Mouse (Mus musculus) v-Abl transformed pro-B cells (cell line): ENCODE data around the gene Glra4.

Experiments used
- in situ Hi-C, 2 experiments: fragments of 400-800 bp; cut with MboI; formaldehyde crosslinking; loops; one replicate each; pipeline ENCODE4 v1.15.1; 2025; ENCODE audit not compliant: unreplicated experiment in 2 of 2

The Glra4 gene

GRCm38 (mm10) chrX:136780041-136780440, at the start of gene Glra4:
Gene Glra4, minus strand, starts transcription at chrX:136780141.
- in situ Hi-C loops = no loop called here

GRCm38 (mm10) chrX:136828610-136829009, 48.7 kb upstream of the Glra4 start:
- in situ Hi-C loops = loop anchor here in 1 of 2 experiments (10.0 kb wide), 2 partner anchors 84 to 204 kb away; partner anchors contain the start of gene Morf4l2

DNA sequence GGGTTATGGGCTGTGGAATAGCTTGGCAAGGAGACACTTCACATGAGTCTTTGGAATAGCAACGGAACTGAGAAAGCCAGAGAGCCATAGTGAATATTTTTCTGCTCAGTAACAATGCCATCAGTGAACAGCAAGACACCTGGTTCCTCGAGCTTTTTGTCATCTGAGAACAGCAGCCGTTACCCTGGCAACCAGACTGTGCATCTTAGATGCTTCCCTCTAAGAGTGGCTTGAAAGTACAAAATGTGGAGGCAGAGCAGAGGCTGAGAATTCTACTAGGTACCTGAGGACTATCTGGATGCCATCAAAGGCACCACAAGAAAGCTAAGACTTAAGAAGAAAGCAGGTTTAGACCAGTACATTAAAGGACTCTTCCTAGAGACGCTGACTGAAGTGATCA, 45.1 kb upstream of the Glra4 start:
- in situ Hi-C loops = loop anchor here in 1 of 2 experiments (10.0 kb wide), 2 partner anchors 80 to 200 kb away; partner anchors contain the start of gene Morf4l2

GRCm38 (mm10) chrX:136822371-136822770, 42.4 kb upstream of the Glra4 start, which contains the start of gene Plp1:
Gene Plp1, plus strand, starts transcription at chrX:136822671.
- in situ Hi-C loops = loop anchor here (5.0 to 10.0 kb wide), 3 partner anchors 78 to 198 kb away; partner anchors contain the start of gene Morf4l2 (in 1 of the 2)

GRCm38 (mm10) chrX:136820250-136820649, 40.3 kb upstream of the Glra4 start:
- in situ Hi-C loops = loop anchor here (5.0 to 10.0 kb wide), 3 partner anchors 75 to 195 kb away; partner anchors contain the start of gene Morf4l2 (in 1 of the 2)

- in situ Hi-C loops = loop anchor here (5.0 to 10.0 kb wide), 3 partner anchors 75 to 195 kb away; partner anchors contain the start of gene Morf4l2 (in 1 of the 2)
Measured at GRCm38 (mm10) chrX:136819752-136820151, 39.8 kb upstream of the Glra4 start.

DNA sequence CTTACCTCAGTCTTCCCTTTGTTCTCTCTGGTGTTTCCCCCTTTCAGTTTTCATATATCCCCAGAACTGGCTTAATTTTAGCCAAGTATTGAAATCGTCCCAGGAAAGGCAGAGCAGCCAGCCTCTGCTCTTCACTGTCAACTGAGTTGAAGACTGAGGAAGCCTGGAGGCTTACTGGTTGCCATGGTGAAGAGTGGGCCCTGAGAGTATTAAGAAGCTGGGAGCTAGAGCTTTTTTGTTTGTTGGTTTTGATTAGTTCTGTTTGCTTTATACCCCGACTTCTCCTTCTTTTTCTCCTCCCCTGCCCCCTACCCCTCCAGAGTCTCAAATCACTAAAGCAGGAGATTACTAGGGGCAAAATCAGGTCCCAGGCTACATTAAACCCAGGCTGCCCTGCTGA, 17.3 kb upstream of the Glra4 start:
- in situ Hi-C loops = no loop called here

DNA sequence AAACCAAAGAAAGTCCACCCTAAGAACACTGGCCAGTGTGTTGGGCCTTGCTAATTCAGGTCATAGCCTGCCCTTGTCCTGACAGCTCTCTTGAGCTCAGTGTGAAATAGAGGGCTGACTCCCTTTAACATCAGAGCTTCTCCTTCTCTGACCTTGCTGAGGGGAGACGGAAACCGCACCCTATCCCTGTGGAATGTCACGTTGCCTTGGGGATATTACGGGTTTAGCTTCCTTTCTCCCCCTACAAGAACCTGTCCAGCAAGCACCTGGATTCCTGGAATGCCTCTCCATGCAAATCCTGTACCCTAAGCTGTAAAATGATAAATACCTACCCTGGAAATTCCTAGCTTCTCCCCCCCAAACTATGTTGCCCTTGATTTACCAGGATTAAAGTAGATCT, 9.5 kb upstream of the Glra4 start:
- in situ Hi-C loops = no loop called here

DNA sequence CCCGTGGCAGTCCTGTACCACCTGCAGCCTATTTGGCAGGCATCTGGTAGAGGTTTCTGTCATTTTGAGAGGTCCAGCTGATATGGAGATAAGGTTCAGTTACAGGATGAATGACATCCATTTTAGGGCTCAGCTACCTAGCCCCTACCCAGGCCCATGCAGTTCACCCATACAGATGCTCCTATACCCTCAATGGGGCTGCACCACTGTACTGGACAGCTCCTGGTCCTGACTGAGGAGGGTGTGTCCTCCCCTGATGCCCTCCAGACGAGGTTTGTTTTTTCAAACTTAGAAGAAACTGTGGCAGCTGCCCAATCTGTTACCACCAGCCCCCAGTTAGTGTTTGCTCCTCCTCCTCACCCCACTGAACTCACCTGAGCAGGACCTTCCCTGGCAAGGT, 679 bp downstream of the Glra4 start:
- in situ Hi-C loops = no loop called here

DNA sequence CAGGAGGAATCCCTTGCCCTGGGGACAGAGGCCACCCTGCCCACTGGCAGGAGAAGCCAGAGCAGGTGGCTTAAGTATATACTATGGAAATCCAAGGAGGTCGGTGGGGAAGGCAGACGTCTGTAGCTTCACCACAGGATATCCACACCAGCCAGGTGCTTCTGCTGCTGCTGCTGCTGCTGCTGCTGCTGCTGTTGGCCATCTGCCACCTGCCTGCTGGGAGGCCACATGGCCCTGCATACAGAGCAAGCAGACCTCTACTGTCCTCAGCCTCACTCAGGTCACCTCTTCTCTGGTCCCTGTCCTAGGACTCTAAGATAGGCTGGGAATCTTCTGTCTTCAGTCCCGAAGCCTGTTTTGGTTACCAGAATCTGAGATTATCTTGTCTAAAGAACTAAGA, 1.9 kb downstream of the Glra4 start:
- in situ Hi-C loops = no loop called here

DNA sequence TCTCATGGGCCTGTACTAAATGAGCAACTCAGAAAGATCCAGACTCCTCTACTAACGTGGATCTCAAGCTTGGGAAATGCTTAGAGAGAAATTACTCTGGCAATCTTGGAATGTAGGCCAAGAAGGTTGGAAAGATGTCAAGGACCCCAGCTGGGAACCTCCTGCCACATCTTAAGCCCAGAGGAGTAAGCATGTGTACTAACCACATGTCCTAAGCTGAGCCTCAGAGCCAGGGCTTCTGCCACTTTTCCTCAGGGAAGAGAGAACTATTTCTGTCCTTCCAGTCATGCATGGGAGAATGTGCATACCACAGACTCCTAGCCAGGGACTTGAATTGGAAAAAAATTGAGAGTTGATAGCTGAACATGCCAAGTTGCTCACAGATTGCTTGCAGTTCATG, 6.9 kb downstream of the Glra4 start:
- in situ Hi-C loops = no loop called here

- in situ Hi-C loops = no loop called here
Measured at GRCm38 (mm10) chrX:136761103-136762074, 18.6 kb downstream of the Glra4 start.

GRCm38 (mm10) chrX:136755464-136755863, 24.5 kb downstream of the Glra4 start:
- in situ Hi-C loops = no loop called here

DNA sequence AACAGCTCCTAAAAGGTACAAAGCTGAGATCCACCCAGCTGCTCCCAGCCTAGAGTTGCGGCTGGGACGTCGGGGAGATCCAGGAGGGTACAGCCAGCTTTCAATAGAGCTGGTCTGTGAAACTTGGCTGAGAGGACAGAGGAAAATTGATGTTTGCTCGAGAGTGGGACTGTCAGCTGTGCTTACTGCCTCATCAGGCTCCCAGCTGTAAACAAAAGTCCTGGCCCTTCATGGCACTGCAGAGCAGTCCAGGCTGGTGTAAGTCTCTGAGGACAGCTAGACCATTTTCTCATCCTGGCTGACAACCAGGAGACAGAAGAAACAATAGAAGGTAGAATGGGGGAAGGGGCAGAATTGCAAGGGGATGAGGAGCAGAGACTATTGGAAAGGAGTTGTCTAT, 30.6 kb downstream of the Glra4 start:
- in situ Hi-C loops = loop anchor here (5.0 to 25.0 kb wide), 5 partner anchors 75 to 398 kb away; partner anchors contain the start of gene Plp1 (in 1 of the 2)

- in situ Hi-C loops = loop anchor here (5.0 to 25.0 kb wide), 5 partner anchors 80 to 403 kb away; partner anchors contain the start of gene Plp1 (in 1 of the 2)
Measured at GRCm38 (mm10) chrX:136744663-136745062, 35.3 kb downstream of the Glra4 start.

DNA sequence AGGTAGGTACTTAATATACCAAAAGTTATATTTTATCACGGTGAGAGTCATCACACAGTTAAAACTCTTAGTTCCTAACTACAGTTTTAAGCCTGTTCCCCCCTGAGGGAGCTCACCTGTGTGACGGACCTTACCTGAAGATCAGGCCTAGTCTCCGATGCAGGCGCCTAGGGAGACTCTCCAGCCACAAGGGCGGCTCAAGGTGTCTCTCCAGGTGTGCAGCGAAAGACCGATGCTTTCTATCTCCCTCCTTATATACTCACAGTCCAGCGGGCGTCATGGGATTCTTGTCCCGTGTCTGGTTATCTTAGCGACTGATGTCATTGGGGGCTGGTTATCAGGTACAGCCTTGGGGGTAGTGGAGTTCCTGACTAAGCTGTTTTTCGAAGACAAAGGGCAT, 36.5 kb downstream of the Glra4 start, which contains the start of gene Morf4l2:
Gene Morf4l2 (minus strand): TSS at position 232 of the 400 bp plus-strand sequence.
- in situ Hi-C loops = loop anchor here in 1 of 2 experiments (10.0 to 25.0 kb wide), 3 partner anchors 81 to 401 kb away; partner anchors contain the start of gene Plp1

DNA sequence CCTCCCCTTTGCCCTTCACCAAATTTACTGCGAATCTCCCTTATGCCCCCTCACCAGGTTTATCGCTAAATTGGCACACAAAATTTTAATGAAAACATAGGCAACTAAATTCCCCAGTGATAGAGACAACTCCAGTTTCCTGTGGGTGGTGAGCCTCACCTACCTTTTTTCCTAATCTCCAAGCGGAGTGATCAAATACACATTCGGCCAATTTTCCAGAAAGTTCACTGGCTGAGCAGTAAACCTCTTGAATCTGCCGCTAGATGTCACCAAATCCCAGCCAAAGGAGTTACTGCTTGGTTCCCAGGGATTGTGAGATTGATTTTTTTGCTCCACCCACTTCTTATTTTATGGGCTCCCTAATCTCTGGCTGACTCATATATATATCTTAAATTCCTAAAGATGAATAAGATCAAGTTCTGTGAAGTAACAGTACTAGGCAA, 37.3 kb downstream of the Glra4 start:
- in situ Hi-C loops = loop anchor here in 1 of 2 experiments (10.0 to 25.0 kb wide), 3 partner anchors 82 to 402 kb away; partner anchors contain the start of gene Plp1

GRCm38 (mm10) chrX:136742241-136742640, 37.7 kb downstream of the Glra4 start:
- in situ Hi-C loops = loop anchor here in 1 of 2 experiments (10.0 to 25.0 kb wide), 3 partner anchors 83 to 403 kb away; partner anchors contain the start of gene Plp1

DNA sequence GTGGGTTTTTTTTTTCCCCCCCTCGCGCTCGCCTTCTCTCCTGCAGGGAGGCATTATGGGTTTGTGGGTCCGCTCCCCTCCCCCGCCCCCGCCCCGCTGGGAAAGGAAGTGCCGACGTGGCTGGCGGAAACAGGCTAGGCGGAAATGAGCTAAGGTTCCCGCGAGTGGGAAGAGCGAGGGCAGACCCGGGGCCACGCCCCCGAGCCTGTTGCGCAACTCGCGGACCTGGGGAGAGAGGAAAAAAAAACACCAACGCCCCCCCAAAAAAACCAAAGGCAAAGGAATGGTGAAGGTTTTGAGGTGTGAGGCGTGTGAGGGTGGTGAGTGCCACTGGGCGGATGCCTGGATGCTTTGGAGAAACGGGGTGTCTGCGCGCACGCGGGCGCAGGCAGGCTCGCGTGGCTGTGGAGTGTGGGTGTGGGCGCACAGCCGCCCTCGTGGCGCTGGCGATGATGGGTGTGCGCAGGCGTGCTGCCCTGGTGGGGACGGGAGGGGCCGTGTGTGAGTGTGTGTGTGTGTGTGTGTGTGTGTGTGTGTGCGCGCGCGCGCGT, 38.2 kb downstream of the Glra4 start:
- in situ Hi-C loops = loop anchor here in 1 of 2 experiments (10.0 to 25.0 kb wide), 3 partner anchors 83 to 403 kb away; partner anchors contain the start of gene Plp1
